Mouse (Mus musculus) heart, adult 2 months (tissue): ENCODE data around the gene Kif13a.

Experiments
- CTCF ChIP-seq: fragments of 200-600 bp; IDR thresholded peaks from 2 replicates; pipeline ENCODE4 v1.8.1; 2022; ENCODE audit warnings: antibody characterized with exemption, mild to moderate bottlenecking, moderate library complexity
- EP300 ChIP-seq: fragments of 200-500 bp; IDR thresholded peaks from 2 replicates; pipeline ENCODE4 v1.6.1; 2011; ENCODE audit warnings: low read depth, low read length, control low read depth; ENCODE audit not compliant: insufficient read depth
- POLR2A ChIP-seq: fragments of 200-500 bp; IDR thresholded peaks from 2 replicates; pipeline ENCODE4 v1.6.1; 2011; ENCODE audit warnings: mild to moderate bottlenecking, low read depth, low read length, control low read depth; ENCODE audit not compliant: insufficient read depth

- no peak for TF ChIP-seq CTCF
- no peak for TF ChIP-seq POLR2A
- no peak for TF ChIP-seq EP300
These were observed 176.4 kb downstream of the Kif13a start for GRCm38 (mm10) chr13:46753294-46753693.
